In the genomic region with DNA sequence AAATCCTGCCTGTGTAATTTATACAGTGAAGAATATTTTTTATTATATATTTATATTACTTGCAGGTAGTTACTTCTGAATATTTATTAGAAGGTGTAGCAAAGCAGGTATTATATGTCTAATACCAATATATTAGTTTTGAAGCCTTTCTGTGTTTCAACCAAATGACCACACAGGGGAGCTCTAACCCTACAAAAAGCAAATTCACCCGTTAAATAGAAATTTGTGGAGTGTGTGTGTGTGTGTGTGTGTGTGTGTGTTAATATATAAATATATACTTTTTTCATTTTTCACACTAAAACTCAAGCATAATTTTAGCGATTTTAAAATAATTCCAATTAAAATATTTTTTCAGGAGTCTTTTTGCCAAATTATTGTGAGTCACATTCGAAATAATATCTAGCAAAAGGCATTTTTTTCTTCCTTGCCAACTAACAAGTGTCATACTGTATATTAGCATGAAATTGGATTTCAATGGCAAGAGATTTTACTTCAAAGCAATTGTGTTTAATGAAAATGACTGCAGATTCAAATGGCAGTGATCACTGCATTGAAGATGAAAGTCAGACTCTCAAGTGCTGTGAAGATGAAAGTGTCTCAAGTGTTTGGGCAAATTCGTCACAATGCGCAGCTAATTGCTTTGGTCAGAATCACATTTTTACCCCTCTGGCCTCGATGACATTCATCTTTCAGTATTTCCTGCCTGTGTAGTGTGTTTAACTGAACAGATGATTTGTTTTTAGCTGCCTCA, we compare ENCODE assay signal across 12 mouse cellular contexts.
DNase-seq lines count a peak whose midpoint lies in the region; ATAC-seq and TF ChIP-seq lines count a peak whose summit lies in the region.
"Had no signal": no experiment of that assay in that cellular context is flagged by ENCODE, and none has a peak within 500 bp of the region (broad histone marks: within the 10 kb centered on the region; RNA-seq: fewer than 3 reads in every experiment).

No protein-coding gene starts in this region.

- H3K4me3 ChIP-seq in kidney, postnatal 0 days (replicated peaks; ENCODE audit: low read depth, low read length) = no peak overlapping the region
- H3K4me3 ChIP-seq in kidney, embryonic 14.5 days (ENCODE audit: low read length) = no peak overlapping the region
- no peak overlapping the region for H3K4me3 ChIP-seq in limb, embryonic 14.5 days (replicated peaks; ENCODE audit: low read length)
- H3K4me3 ChIP-seq: embryonic facial prominence, embryonic 13.5 days; limb, embryonic 12.5 days; neural tube, embryonic 13.5 days had no signal

- no peak for ATAC-seq in kidney, postnatal 0 days (replicated peaks; ENCODE audit: low FRiP score, low read depth)
- no peak for ATAC-seq in kidney, embryonic 14.5 days (ENCODE audit: low FRiP score, low TSS enrichment)
- ATAC-seq in Patski = no peak
- peak; percentile 53; the same call in 1 of the 2 replicates for ATAC-seq in limb, embryonic 14.5 days (ENCODE audit: low FRiP score, low read depth)

- POLR2A ChIA-PET in Patski (lab: Charles Lee) = no interaction called here

- 44% methylated on average over 6 of the region's 6 CpGs for WGBS in kidney, postnatal 0 days
- WGBS in kidney, embryonic 14.5 days = 45% methylated on average over 6 of the region's 6 CpGs
- 28% methylated on average over 6 of the region's 6 CpGs for WGBS in limb, embryonic 14.5 days

- DNase-seq in kidney, postnatal 0 days (ENCODE audit: low spot score) = peak; percentile 13
- DNase-seq in A20 (ENCODE audit: low read depth, low spot score) (peak; percentile 50), Patski (ENCODE audit: low read depth, low spot score) (no peak)
- DNase-seq in limb, embryonic 14.5 days (ENCODE audit: low spot score) = peak; percentile 28
- DNase-seq in heart, adult 18-20 months = no peak
- no peak for DNase-seq in thymus, postnatal 10 days (ENCODE audit: low spot score in 2 of 2)
- no peak for DNase-seq in kidney, adult 11 months
- DNase-seq: heart, postnatal 36 days had no signal

- H3K9me3 ChIP-seq in kidney, postnatal 0 days (replicated peaks; ENCODE audit: low read length) = no peaks in the 10 kb centered on the region
- H3K9me3 ChIP-seq in kidney, embryonic 14.5 days (ENCODE audit: control insufficient read depth, low read length) = no peaks in the 10 kb centered on the region
- no peaks in the 10 kb centered on the region for H3K9me3 ChIP-seq in limb, embryonic 14.5 days (ENCODE audit: control insufficient read depth, low read length)
- H3K9me3 ChIP-seq: embryonic facial prominence, embryonic 13.5 days; limb, embryonic 12.5 days; neural tube, embryonic 13.5 days had no signal

- no peaks in the 10 kb centered on the region for H3K4me1 ChIP-seq in kidney, postnatal 0 days (replicated peaks; ENCODE audit: insufficient read depth, low read length)
- H3K4me1 ChIP-seq in kidney, embryonic 14.5 days (ENCODE audit: control insufficient read depth, insufficient read depth, low read length) = no peaks in the 10 kb centered on the region
- no peaks in the 10 kb centered on the region for H3K4me1 ChIP-seq in limb, embryonic 14.5 days (ENCODE audit: control insufficient read depth, insufficient read depth, low read length)
- H3K4me1 ChIP-seq: embryonic facial prominence, embryonic 13.5 days; limb, embryonic 12.5 days; neural tube, embryonic 13.5 days had no signal

- no peaks in the 10 kb centered on the region for H3K27me3 ChIP-seq in kidney, postnatal 0 days (ENCODE audit: insufficient read depth, low read length)
- no peaks in the 10 kb centered on the region for H3K27me3 ChIP-seq in kidney, embryonic 14.5 days (ENCODE audit: control insufficient read depth, insufficient read depth, low read length)
- H3K27me3 ChIP-seq in Patski = no peaks in the 10 kb centered on the region
- H3K27me3 ChIP-seq in limb, embryonic 14.5 days (ENCODE audit: control insufficient read depth, insufficient read depth, low read length) = no peaks in the 10 kb centered on the region
- H3K27me3 ChIP-seq: embryonic facial prominence, embryonic 13.5 days; limb, embryonic 12.5 days; neural tube, embryonic 13.5 days had no signal

- in situ Hi-C loops in Patski (cut with MboI; ENCODE audit: low pct_unique_long_range_greater_than_20kb) = no loop called here

- no peak for TF ChIP-seq POLR2A in limb, embryonic 14.5 days (IDR thresholded peaks at IDR 0.05; ENCODE audit: borderline replicate concordance, extremely low read depth, insufficient read depth, insufficient read length)

- H3K36me3 ChIP-seq in kidney, postnatal 0 days (ENCODE audit: insufficient read depth, low read length) = no peaks in the 10 kb centered on the region
- no peaks in the 10 kb centered on the region for H3K36me3 ChIP-seq in kidney, embryonic 14.5 days (ENCODE audit: control insufficient read depth, insufficient read depth, low read length)
- no peaks in the 10 kb centered on the region for H3K36me3 ChIP-seq in limb, embryonic 14.5 days (ENCODE audit: control insufficient read depth, insufficient read depth, low read length)
- H3K36me3 ChIP-seq: embryonic facial prominence, embryonic 13.5 days; limb, embryonic 12.5 days; neural tube, embryonic 13.5 days had no signal

- no peak overlapping the region for H3K9ac ChIP-seq in kidney, postnatal 0 days (ENCODE audit: low read depth, low read length)
- no peak overlapping the region for H3K9ac ChIP-seq in kidney, embryonic 14.5 days (ENCODE audit: low read depth, low read length)
- H3K9ac ChIP-seq in limb, embryonic 14.5 days (ENCODE audit: low read depth, low read length, severe bottlenecking) = no peak overlapping the region
- H3K9ac ChIP-seq: embryonic facial prominence, embryonic 13.5 days; limb, embryonic 12.5 days; neural tube, embryonic 13.5 days had no signal

- no peak overlapping the region for H3K27ac ChIP-seq in kidney, postnatal 0 days
- H3K27ac ChIP-seq in kidney, embryonic 14.5 days (ENCODE audit: low read depth, low read length) = no peak overlapping the region
- no peak overlapping the region for H3K27ac ChIP-seq in limb, embryonic 14.5 days (replicated peaks; ENCODE audit: low read depth, low read length)
- H3K27ac ChIP-seq: embryonic facial prominence, embryonic 13.5 days; limb, embryonic 12.5 days; neural tube, embryonic 13.5 days had no signal

- peak; percentile 51 for TF ChIP-seq CTCF in kidney, postnatal 0 days (IDR thresholded peaks at IDR 0.05; ENCODE audit: low read depth)
- peak; percentile 28 for TF ChIP-seq CTCF in Patski (IDR thresholded peaks at IDR 0.05)

- H3K4me2 ChIP-seq in kidney, postnatal 0 days (ENCODE audit: low read length) = no peak overlapping the region
- H3K4me2 ChIP-seq in kidney, embryonic 14.5 days (replicated peaks; ENCODE audit: low read depth, low read length) = no peak overlapping the region
- no peak overlapping the region for H3K4me2 ChIP-seq in limb, embryonic 14.5 days (replicated peaks; ENCODE audit: low read depth, low read length, severe bottlenecking)
- H3K4me2 ChIP-seq: embryonic facial prominence, embryonic 13.5 days; limb, embryonic 12.5 days; neural tube, embryonic 13.5 days had no signal

- CTCF ChIA-PET in Patski (lab: Charles Lee) = no interaction called here

Comparison
In these comparisons a context has a peak if more than half of its experiments do, and no peak if none do; other contexts are left out.
1. DNase-seq: peak in kidney, postnatal 0 days (single experiment), A20 (single experiment) and limb, embryonic 14.5 days (single experiment); none in Patski (single experiment), heart, adult 18-20 months (0 of 2), thymus, postnatal 10 days (0 of 2) and kidney, adult 11 months (single experiment).